In the genomic region with DNA sequence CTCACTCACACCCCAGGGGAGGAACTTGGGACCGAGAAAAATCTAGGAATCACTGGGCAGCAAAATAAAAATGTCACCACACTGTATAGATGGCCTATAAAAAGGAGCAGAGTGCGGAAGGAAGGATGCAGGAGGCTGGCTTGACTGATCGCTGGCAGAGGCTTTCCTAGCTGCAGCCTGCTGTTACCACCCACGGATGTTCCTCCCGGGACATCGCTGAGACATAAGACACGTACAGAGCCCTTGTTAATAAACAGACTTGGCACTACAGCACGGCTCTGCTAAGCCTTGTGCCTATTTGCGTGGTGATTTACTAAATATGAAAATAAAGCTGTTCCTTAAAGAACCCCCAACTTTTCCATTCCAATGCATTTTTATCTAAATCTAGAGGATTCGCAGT, we compare ENCODE assay signal across 12 mouse cellular contexts.
A peak's percentile ranks its signal among the peaks of the same experiment; 100 is the strongest.
DNase-seq lines count a peak whose midpoint lies in the region; ATAC-seq lines count a peak whose summit lies in the region.
"Had no signal": no experiment of that assay in that cellular context is flagged by ENCODE, and none has a peak within 500 bp of the region (broad histone marks: within the 10 kb centered on the region; RNA-seq: fewer than 3 reads in every experiment).

No protein-coding gene starts in this region.

- intact Hi-C loops in left cerebral cortex, postnatal 25 days (cut with DNase I) = loop anchor here (2.0 kb wide), 1 partner anchor 76 kb away; no protein-coding TSS in a partner anchor

- ATAC-seq in monocyte, adult 5-6 weeks (replicated peaks; ENCODE audit: insufficient number of reproducible peaks, low FRiP score, low TSS enrichment, poor library complexity, severe bottlenecking) = no peak
- ATAC-seq: forebrain, embryonic 14.5 days had no signal

- peak; percentile 13 for DNase-seq in gastrocnemius, postnatal 25 days
- no peak for DNase-seq in gastrocnemius, adult 18-20 months (ENCODE audit: low spot score)
- peak; percentile 91 for DNase-seq in right cerebral cortex, adult 18-20 months
- no peak for DNase-seq in right cerebral cortex, postnatal 4 days
- peak; percentile 79 to 92 for DNase-seq in left cerebral cortex, postnatal 25 days (ENCODE audit: low spot score in 2 of 2)
- DNase-seq in adrenal gland, adult (ENCODE audit: inconsistent age in 2 of 2, low spot score in 1 of 2) = no peak
- no peak for DNase-seq in thymus, postnatal 10 days (ENCODE audit: low spot score in 2 of 2)
- DNase-seq: adrenal gland, adult 8-10 months; cerebellum, adult 11 months; thymus, adult 18-20 months had no signal

Comparison
In these comparisons a context has a peak if more than half of its experiments do, and no peak if none do; other contexts are left out.
1. DNase-seq: peak in gastrocnemius, postnatal 25 days (single experiment), right cerebral cortex, adult 18-20 months (single experiment) and left cerebral cortex, postnatal 25 days (2 of 2); none in gastrocnemius, adult 18-20 months (single experiment), right cerebral cortex, postnatal 4 days (single experiment), adrenal gland, adult (0 of 2) and thymus, postnatal 10 days (0 of 2).